Mouse (Mus musculus): ENCODE data around the gene Pias4. TPM values are rescaled to one million over a fixed set of nuclear protein-coding genes. Genes with fewer than 3 reads are reported as not detected.
"Not testable (repeated sequence)": the region's sequence is repeated elsewhere in the genome, so short reads cannot be mapped to it uniquely, and the experiment has no call there.

Pias4 gene
- polyA plus RNA-seq (2015; fragmentation: Nextera tagmentation; extraction: Ambion mirVana) = 52.0 and 52.7 TPM in 2 replicates

GRCm38 (mm10) chr10:81167200-81168086 lies at the start of gene Pias4:
TSS of gene Pias4 (minus strand) at chr10:81167923.
- peak within 1 kb of the TSS; percentile 89 for H3K27ac ChIP-seq (replicated peaks)
- peak; percentile 89 for ATAC-seq (ENCODE audit: insufficient number of reproducible peaks, low FRiP score, low TSS enrichment, low read depth)
- WGBS = under 1% methylated on average over 63 of the region's 64 CpGs

DNA sequence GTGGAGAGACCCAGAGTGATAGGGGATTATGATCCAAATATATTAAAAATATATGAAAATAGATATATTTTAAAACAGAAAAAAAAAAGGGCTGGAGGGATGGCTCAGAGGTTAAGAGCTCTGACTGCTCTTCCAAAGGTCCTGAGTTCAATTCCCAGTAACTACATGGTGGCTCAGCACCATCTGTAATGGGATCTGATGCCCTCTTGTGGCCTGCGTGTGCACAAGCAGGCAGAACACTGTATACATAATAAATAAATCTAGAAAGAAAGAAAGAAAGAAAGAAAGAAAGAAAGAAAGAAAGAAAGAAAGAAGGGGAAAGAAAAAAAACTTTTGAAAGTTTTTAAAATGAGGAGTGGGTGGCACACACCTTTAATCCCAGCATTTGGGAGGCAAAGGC lies 49.5 kb upstream of the Pias4 start:
- H3K27ac ChIP-seq (replicated peaks); H3K9ac ChIP-seq; H3K4me1 ChIP-seq; H3K36me3 ChIP-seq; ATAC-seq (ENCODE audit: insufficient number of reproducible peaks, low FRiP score, low TSS enrichment, low read depth); H3K4me2 ChIP-seq (replicated peaks); H3K9me3 ChIP-seq (replicated peaks); H3K4me3 ChIP-seq (replicated peaks); H3K27me3 ChIP-seq: not testable (repeated sequence)
- WGBS = 14% methylated on average over 1 of the region's 1 CpGs

More at GRCm38 (mm10) chr10:81167200-81168086, at the start of gene Pias4:
- H3K4me3 ChIP-seq (replicated peaks) = peak within 1 kb of the TSS; percentile 72
- H3K27me3 ChIP-seq = no peaks in the 10 kb centered on the region
- H3K4me2 ChIP-seq (replicated peaks) = peak within 1 kb of the TSS; percentile 65
- H3K9me3 ChIP-seq (replicated peaks) = no peaks in the 10 kb centered on the region
- peaks cover 19% of the 10 kb centered on the region for H3K4me1 ChIP-seq
- H3K36me3 ChIP-seq = peaks cover 17% of the 10 kb centered on the region
- peak within 1 kb of the TSS; percentile 72 for H3K9ac ChIP-seq

DNA sequence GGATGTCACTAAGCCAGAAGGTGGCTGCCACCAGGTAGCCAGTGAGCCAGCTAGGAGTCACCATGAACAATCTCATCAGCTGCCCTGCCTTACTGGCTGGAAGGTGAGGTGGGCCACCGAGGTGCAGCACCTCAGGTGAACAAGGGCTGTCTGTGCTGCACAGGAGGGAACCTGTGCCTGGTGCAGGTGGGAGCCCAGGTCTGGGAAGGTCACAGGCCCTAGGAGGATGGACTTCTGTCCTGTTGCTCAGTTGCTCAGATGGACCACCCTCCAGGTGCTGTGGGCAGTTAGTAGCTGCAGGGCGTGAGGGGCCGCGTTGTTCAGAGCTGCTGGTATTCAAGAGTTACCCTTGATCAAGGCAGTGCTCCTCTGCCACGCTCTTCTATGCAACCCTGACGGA lies 49.1 kb upstream of the Pias4 start:
- Histone ChIP-seq H3K4me2 (replicated peaks) (no peak overlapping the region), H3K4me3 (replicated peaks) (no peak overlapping the region), H3K27me3 (no peaks in the 10 kb centered on the region; the same call in 1 of the 2 replicates), H3K9me3 (replicated peaks) (no peaks in the 10 kb centered on the region), H3K9ac (no peak overlapping the region), H3K4me1 (no peaks in the 10 kb centered on the region), H3K36me3 (no peaks in the 10 kb centered on the region), H3K27ac (replicated peaks) (no peak overlapping the region)
- 80% methylated on average over 6 of the region's 6 CpGs for WGBS
- no peak for ATAC-seq (ENCODE audit: insufficient number of reproducible peaks, low FRiP score, low TSS enrichment, low read depth)

DNA sequence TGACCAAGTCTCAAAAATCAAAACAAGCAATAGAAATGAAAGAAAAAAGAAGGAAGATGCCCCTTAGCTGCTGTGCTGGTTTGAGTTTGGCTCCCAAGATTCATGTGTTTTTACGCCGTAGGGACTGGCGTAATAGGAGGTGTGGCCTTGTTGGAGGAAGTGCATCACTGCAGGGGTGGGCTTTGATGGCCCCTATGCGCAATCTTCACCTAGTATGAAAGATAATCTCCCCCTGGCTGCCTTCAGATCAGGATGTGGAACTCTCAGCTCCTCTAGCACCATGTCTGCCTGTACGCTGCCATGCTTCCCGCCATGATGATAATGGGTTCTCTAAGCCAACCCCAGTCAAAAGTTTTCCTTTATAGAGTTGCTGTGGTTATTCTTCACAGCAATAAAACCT lies 48.5 kb upstream of the Pias4 start:
- Histone ChIP-seq H3K4me2 (replicated peaks) (no peak overlapping the region), H3K4me3 (replicated peaks) (no peak overlapping the region), H3K36me3 (no peaks in the 10 kb centered on the region), H3K9me3 (replicated peaks) (no peaks in the 10 kb centered on the region), H3K27me3 (no peaks in the 10 kb centered on the region; the same call in 1 of the 2 replicates), H3K9ac (no peak overlapping the region), H3K4me1 (no peaks in the 10 kb centered on the region), H3K27ac (replicated peaks) (no peak overlapping the region)
- ATAC-seq (ENCODE audit: insufficient number of reproducible peaks, low FRiP score, low TSS enrichment, low read depth) = no peak
- 79% methylated on average over 6 of the region's 6 CpGs for WGBS

- H3K4me1 ChIP-seq = no peaks in the 10 kb centered on the region
- peaks cover 3% of the 10 kb centered on the region; the same call in 1 of the 2 replicates for H3K27me3 ChIP-seq
- no peak overlapping the region for H3K27ac ChIP-seq (replicated peaks)
- no peak overlapping the region for H3K4me3 ChIP-seq (replicated peaks)
- no peaks in the 10 kb centered on the region for H3K9me3 ChIP-seq (replicated peaks)
- 93% methylated on average over 5 of the region's 5 CpGs for WGBS
- no peaks in the 10 kb centered on the region for H3K36me3 ChIP-seq
- H3K9ac ChIP-seq = no peak overlapping the region
- no peak overlapping the region for H3K4me2 ChIP-seq (replicated peaks)
- no peak for ATAC-seq (ENCODE audit: insufficient number of reproducible peaks, low FRiP score, low TSS enrichment, low read depth)
Measured at GRCm38 (mm10) chr10:81210154-81210553, 42.4 kb upstream of the Pias4 start.

GRCm38 (mm10) chr10:81204137-81204536 lies 36.4 kb upstream of the Pias4 start:
- no peaks in the 10 kb centered on the region for H3K4me1 ChIP-seq
- no peak overlapping the region for H3K9ac ChIP-seq
- peaks cover 5% of the 10 kb centered on the region; the same call in 1 of the 2 replicates for H3K27me3 ChIP-seq
- no peak overlapping the region for H3K27ac ChIP-seq (replicated peaks)
- 70% methylated on average over 4 of the region's 4 CpGs for WGBS
- no peaks in the 10 kb centered on the region for H3K36me3 ChIP-seq
- H3K9me3 ChIP-seq (replicated peaks) = no peaks in the 10 kb centered on the region
- no peak overlapping the region for H3K4me2 ChIP-seq (replicated peaks)
- no peak overlapping the region for H3K4me3 ChIP-seq (replicated peaks)
- ATAC-seq (ENCODE audit: insufficient number of reproducible peaks, low FRiP score, low TSS enrichment, low read depth) = no peak

- no peaks in the 10 kb centered on the region for H3K4me1 ChIP-seq
- H3K36me3 ChIP-seq = no peaks in the 10 kb centered on the region
- no peak overlapping the region for H3K9ac ChIP-seq
- no peak overlapping the region for H3K4me3 ChIP-seq (replicated peaks)
- no peak overlapping the region for H3K27ac ChIP-seq (replicated peaks)
- 66% methylated on average over 8 of the region's 8 CpGs for WGBS
- no peaks in the 10 kb centered on the region for H3K9me3 ChIP-seq (replicated peaks)
- no peak overlapping the region for H3K4me2 ChIP-seq (replicated peaks)
- H3K27me3 ChIP-seq = peaks cover 8% of the 10 kb centered on the region; the same call in 1 of the 2 replicates
- ATAC-seq (ENCODE audit: insufficient number of reproducible peaks, low FRiP score, low TSS enrichment, low read depth) = no peak
Measured at GRCm38 (mm10) chr10:81202978-81203720, 35.4 kb upstream of the Pias4 start.

DNA sequence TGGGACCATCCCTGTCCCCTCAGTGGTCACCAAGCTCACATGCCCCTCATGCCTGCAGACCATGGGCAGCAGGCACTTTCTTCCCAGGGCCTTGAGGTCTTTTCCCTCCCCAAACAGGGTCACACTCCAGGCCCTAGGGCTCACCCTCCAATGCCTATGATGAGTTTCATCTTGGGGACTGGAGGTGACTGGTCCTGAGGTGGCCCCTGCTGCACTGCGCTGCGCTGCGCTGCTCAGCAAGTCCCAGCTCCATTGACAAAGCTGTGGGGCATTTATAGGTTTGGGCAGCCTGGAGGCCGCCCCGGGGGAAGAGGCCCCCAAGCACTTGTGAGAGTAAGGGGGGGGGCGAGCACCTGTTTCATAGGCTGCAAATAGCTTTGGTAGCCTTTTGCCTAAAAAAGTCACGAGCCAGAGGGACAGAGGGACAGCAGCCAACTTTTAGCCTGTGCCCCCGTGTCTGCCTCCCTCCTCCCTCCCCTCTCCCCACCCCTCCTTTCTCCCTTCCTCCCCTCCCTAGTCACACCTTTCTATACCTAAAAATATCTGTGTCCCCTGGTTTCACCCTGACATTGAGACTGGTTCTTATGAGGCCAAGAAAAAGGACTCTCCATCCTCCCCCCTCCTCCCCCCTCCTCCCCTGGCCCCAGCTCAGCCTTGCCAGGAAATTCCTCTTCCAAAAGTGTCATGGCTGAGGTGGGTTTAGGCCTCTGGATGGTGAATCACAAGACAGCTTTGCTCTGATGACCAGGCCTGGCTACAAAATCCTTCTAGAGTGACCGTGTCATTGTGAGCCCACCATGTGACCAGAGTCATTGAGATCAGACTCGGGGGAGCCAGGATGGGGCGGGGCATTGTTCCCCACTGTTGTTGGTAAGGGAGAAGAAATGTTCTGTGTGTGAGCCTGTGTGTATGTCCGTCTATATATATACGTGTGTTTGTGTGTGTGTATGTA lies 34.4 kb upstream of the Pias4 start, which contains the start of gene Nmrk2:
Gene Nmrk2 (minus strand): TSS at position 245 of the 952 bp plus-strand sequence.
- Histone ChIP-seq H3K4me1 (no peaks in the 10 kb centered on the region), H3K9ac (no peak within 1 kb of the TSS), H3K27me3 (peaks cover 9% of the 10 kb centered on the region; the same call in 1 of the 2 replicates), H3K36me3 (no peaks in the 10 kb centered on the region), H3K27ac (replicated peaks) (no peak within 1 kb of the TSS), H3K9me3 (replicated peaks) (no peaks in the 10 kb centered on the region), H3K4me3 (replicated peaks) (no peak within 1 kb of the TSS), H3K4me2 (replicated peaks) (no peak within 1 kb of the TSS)
- WGBS = 49% methylated on average over 13 of the region's 13 CpGs
- 0 out of 2 replicates have a peak, but pooled peaks have one; percentile 16 for ATAC-seq (ENCODE audit: insufficient number of reproducible peaks, low FRiP score, low TSS enrichment, low read depth)

GRCm38 (mm10) chr10:81200605-81201287 lies 33.0 kb upstream of the Pias4 start:
- H3K4me3 ChIP-seq (replicated peaks) = no peak overlapping the region
- WGBS = 75% methylated on average over 20 of the region's 20 CpGs
- H3K4me1 ChIP-seq = no peaks in the 10 kb centered on the region
- no peak overlapping the region for H3K4me2 ChIP-seq (replicated peaks)
- H3K36me3 ChIP-seq = no peaks in the 10 kb centered on the region
- H3K9ac ChIP-seq = no peak overlapping the region
- H3K27me3 ChIP-seq = peaks cover 21% of the 10 kb centered on the region
- no peak for ATAC-seq (ENCODE audit: insufficient number of reproducible peaks, low FRiP score, low TSS enrichment, low read depth)
- H3K9me3 ChIP-seq (replicated peaks) = no peaks in the 10 kb centered on the region
- no peak overlapping the region for H3K27ac ChIP-seq (replicated peaks)

- no peak overlapping the region for H3K4me3 ChIP-seq (replicated peaks)
- WGBS = 78% methylated on average over 13 of the region's 13 CpGs
Measured at GRCm38 (mm10) chr10:81200141-81200540, 32.4 kb upstream of the Pias4 start.

More at GRCm38 (mm10) chr10:81200141-81200540, 32.4 kb upstream of the Pias4 start:
- Histone ChIP-seq H3K4me1 (no peaks in the 10 kb centered on the region), H3K9me3 (replicated peaks) (no peaks in the 10 kb centered on the region), H3K27me3 (peaks cover 27% of the 10 kb centered on the region), H3K4me2 (replicated peaks) (no peak overlapping the region), H3K9ac (no peak overlapping the region), H3K27ac (replicated peaks) (no peak overlapping the region), H3K36me3 (no peaks in the 10 kb centered on the region)
- ATAC-seq (ENCODE audit: insufficient number of reproducible peaks, low FRiP score, low TSS enrichment, low read depth) = no peak

All from embryonic facial prominence, embryonic 15.5 days (tissue).